Mouse (Mus musculus) neural tube, embryonic 15.5 days (tissue): ENCODE measurements at regions not wholly inside any gene's neighbourhood (a gene's known extent, or its start where the extent isn't known, plus 50 kb on each side); places are given as distances from the start of the nearest gene placed in this dataset.

Source experiments
- ATAC-seq: fragments of 200-750 bp; cut with Nextera tagmentation; 2 replicates; pipeline ENCODE4 v1.8.0; 2017; ENCODE audit warnings: mild to moderate bottlenecking, moderate TSS enrichment, moderate library complexity; ENCODE audit not compliant: low FRiP score
- H3K27ac ChIP-seq: fragments of 300-500 bp; sonication (generic); replicated peaks from 2 replicates; pipeline ENCODE4 v1.5.1; 2015; ENCODE audit warnings: mild to moderate bottlenecking, inconsistent platforms
- H3K27me3 ChIP-seq: fragments of 300-500 bp; sonication (generic); replicated peaks from 2 replicates; pipeline ENCODE4 v1.6.1; 2015; ENCODE audit warnings: inconsistent platforms
- H3K36me3 ChIP-seq: fragments of 300-500 bp; sonication (generic); 2 replicates; pipeline ENCODE4 v1.6.1; 2015; ENCODE audit warnings: inconsistent platforms
- H3K4me1 ChIP-seq: fragments of 300-500 bp; sonication (generic); 2 replicates; pipeline ENCODE4 v1.6.1; 2015; ENCODE audit warnings: inconsistent platforms
- H3K4me2 ChIP-seq: fragments of 300-500 bp; sonication (generic); 2 replicates; pipeline ENCODE4 v1.6.1; 2015; ENCODE audit warnings: inconsistent platforms, mild to moderate bottlenecking, moderate library complexity
- H3K4me3 ChIP-seq: fragments of 300-500 bp; sonication (generic); replicated peaks from 2 replicates; pipeline ENCODE4 v1.5.1; 2015; ENCODE audit warnings: mild to moderate bottlenecking, inconsistent platforms
- H3K9ac ChIP-seq: fragments of 300-500 bp; sonication (generic); replicated peaks from 2 replicates; pipeline ENCODE4 v1.6.1; 2015; ENCODE audit warnings: mild to moderate bottlenecking, inconsistent platforms
- H3K9me3 ChIP-seq: fragments of 300-500 bp; sonication (generic); replicated peaks from 2 replicates; pipeline ENCODE4 v1.6.1; 2016; ENCODE audit warnings: inconsistent platforms
- WGBS: fragments of 180-500 bp; shearing (Covaris S2); methylation state at CpG from one replicate; pipeline ENCODE4 v1.1.7; 2015; ENCODE audit warnings: mixed read lengths; 5-methylcytosine and 5-hydroxymethylcytosine counted together

DNA sequence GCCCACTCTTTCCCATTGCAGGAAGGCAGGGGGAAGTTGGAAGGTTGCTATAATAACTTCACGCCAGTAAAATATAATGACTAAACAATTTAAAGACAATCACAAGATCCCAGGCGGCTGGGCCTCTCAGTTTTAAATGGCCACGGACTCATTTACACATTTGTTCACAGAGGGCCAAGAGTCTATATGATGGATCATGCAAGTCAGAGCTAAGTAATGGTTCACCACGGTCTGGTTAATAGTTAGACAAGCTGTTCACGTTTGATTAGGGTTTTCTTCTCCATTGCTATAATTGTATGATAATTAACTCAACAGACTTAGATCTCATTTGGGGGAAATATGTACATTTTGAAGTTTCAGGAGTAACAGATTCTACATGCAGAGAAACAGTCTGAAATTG is 170.0 kb downstream of the Ppargc1a start:
- H3K27ac ChIP-seq, result no peak overlapping the region
- no peak overlapping the region for H3K4me2 ChIP-seq
- ATAC-seq, result no peak
- WGBS, result 68% methylated on average over 5 of the region's 5 CpGs
- H3K36me3 ChIP-seq, result no peaks in the 10 kb centered on the region
- H3K27me3 ChIP-seq, result no peaks in the 10 kb centered on the region
- H3K9me3 ChIP-seq, result no peaks in the 10 kb centered on the region
- H3K4me1 ChIP-seq, result no peaks in the 10 kb centered on the region
- no peak overlapping the region for H3K9ac ChIP-seq
- no peak overlapping the region for H3K4me3 ChIP-seq

DNA sequence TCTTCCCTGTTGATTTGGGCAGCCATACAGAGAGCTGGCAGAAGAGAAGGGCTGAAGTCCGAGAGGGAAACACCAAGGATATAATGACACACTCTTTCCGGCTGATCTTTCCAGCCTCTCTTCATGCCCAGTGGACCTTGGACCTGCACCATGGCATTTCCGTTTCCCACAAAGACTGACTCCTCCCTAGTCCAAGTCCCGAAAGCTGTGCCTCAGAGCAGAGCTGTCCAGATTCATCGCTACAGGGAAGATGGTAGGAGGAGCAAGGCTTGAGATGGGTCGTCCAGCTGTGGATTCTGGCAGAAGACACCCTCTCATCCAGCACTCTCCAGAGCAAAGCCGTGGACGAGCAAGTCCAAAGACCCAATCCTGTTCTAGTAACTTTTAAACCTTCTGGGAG is 176.2 kb downstream of the Ppargc1a start:
- Histone ChIP-seq H3K9me3 (no peaks in the 10 kb centered on the region), H3K4me1 (no peaks in the 10 kb centered on the region), H3K27me3 (no peaks in the 10 kb centered on the region), H3K4me2 (no peak overlapping the region), H3K9ac (no peak overlapping the region), H3K27ac (no peak overlapping the region), H3K36me3 (no peaks in the 10 kb centered on the region), H3K4me3 (no peak overlapping the region)
- WGBS, result 88% methylated on average over 8 of the region's 8 CpGs
- no peak for ATAC-seq

DNA sequence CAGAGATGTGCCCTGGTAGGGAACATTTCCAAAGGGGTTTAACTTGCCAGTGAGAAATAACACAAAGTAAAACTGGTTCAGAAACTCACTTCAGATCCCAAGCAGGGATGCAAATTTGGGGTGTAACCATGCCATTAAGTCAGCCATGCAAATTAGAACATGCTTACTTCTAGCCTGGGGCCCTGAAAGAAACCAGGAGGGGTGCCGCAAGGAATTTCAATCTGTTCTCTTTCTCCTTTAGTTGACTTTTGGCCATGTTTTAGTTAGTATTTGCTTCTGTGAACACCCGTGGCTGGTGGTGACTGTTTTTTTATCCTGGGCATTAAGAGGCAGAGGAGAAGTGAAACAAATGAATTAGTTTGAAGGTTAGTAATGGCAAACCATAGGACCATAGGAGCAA is 179.8 kb downstream of the Ppargc1a start:
- no peak overlapping the region for H3K4me3 ChIP-seq
- 54% methylated on average over 2 of the region's 2 CpGs for WGBS
- H3K9me3 ChIP-seq, result no peaks in the 10 kb centered on the region
- H3K4me1 ChIP-seq, result no peaks in the 10 kb centered on the region
- no peaks in the 10 kb centered on the region for H3K36me3 ChIP-seq
- no peak overlapping the region for H3K27ac ChIP-seq
- H3K9ac ChIP-seq, result no peak overlapping the region
- no peaks in the 10 kb centered on the region for H3K27me3 ChIP-seq
- no peak for ATAC-seq
- no peak overlapping the region for H3K4me2 ChIP-seq

DNA sequence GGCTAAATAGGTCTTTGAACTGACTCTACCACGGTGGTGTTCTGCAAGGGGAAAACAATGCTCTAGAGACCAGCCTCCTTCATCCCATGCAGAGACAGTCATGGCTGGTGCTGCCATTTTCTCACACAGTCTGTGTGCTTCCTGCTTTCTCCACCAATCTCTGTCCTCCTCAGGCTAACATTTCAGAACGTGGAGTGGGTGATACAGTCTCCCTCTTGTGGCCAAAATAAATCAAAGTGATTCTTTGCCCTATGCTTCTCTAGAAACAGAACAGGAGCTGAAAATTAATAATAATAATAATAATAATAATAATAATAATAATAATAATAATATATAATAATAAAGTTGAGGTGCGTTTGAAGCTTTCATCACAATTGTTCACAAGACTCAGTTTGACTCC is 181.1 kb downstream of the Ppargc1a start:
- no peak for ATAC-seq

DNA sequence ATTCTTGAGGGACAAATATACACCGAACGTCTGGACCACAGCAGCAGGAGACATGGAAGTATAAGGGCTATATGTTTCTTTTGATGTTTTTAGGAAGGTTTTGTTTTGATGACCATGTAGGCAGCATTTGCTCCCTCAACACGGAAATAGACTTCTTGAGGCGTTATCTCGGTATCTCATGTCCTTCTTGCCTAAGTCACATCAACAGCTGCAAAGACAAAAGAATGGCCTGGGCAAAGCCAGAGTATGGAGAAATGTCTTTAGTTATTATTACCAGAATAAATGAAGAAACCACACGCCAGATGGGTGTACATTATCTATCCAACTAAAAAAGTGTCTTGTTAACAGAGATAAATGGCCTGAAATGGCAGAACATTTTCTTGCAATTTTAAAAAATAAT is 183.2 kb downstream of the Ppargc1a start:
- no peaks in the 10 kb centered on the region for H3K4me1 ChIP-seq
- H3K27ac ChIP-seq, result no peak overlapping the region
- ATAC-seq, result no peak
- no peaks in the 10 kb centered on the region for H3K27me3 ChIP-seq
- H3K9ac ChIP-seq, result no peak overlapping the region
- H3K4me2 ChIP-seq, result no peak overlapping the region
- no peaks in the 10 kb centered on the region for H3K36me3 ChIP-seq
- H3K9me3 ChIP-seq, result no peaks in the 10 kb centered on the region
- H3K4me3 ChIP-seq, result no peak overlapping the region
- 93% methylated on average over 6 of the region's 6 CpGs for WGBS

More for the DNA sequence above, 181.1 kb downstream of the Ppargc1a start:
- no peak overlapping the region for H3K27ac ChIP-seq
- no peak overlapping the region for H3K9ac ChIP-seq
- H3K27me3 ChIP-seq, result no peaks in the 10 kb centered on the region
- H3K4me3 ChIP-seq, result no peak overlapping the region
- no peaks in the 10 kb centered on the region for H3K36me3 ChIP-seq
- no peaks in the 10 kb centered on the region for H3K4me1 ChIP-seq
- no peaks in the 10 kb centered on the region for H3K9me3 ChIP-seq
- H3K4me2 ChIP-seq, result no peak overlapping the region
- 83% methylated on average over 3 of the region's 3 CpGs for WGBS

DNA sequence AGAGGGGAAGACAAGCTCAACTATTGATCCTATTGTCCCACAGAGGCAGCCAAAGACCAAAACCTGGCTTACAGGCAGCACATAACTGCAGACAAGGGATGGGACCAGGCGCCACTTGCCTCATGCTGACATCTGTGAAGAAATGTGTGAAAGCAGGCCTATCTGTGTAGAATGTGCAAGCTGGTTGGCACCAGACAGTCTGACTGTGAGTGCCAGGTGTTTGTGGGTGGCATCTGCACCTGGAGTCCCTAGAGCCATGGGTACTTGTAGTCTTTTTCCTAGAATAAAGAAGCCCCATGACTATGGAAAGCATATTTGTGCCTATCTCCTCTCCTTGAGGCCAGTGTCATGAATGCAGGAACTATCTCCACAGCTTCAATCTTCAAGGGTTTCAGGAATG is 208.4 kb downstream of the Ppargc1a start:
- 97% methylated on average over 1 of the region's 1 CpGs for WGBS
- Histone ChIP-seq H3K4me3 (no peak overlapping the region), H3K9me3 (no peaks in the 10 kb centered on the region), H3K27me3 (no peaks in the 10 kb centered on the region), H3K9ac (no peak overlapping the region), H3K27ac (no peak overlapping the region), H3K36me3 (no peaks in the 10 kb centered on the region), H3K4me1 (peaks cover 4% of the 10 kb centered on the region; the same call in 1 of the 2 replicates), H3K4me2 (no peak overlapping the region)
- no peak for ATAC-seq

DNA sequence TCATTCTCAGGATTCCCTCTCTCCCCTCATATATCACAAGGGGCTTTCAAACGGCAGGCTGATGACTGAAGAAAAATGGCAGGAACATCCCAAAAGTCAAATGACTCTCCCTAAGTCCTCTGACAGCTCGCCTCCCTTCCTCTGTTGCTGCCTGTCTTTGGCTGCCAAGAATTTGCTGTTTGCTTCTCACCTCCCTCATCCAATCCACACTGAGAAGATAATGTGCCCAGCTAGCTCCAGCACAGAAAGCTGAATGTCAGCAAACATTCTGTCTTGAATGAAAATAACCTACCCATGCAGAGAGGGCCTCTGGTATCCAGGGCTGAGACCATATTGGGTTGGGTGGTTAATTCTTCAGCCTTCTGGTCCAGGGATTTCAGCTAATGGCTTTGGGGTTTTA is 219.3 kb downstream of the Ppargc1a start:
- no peaks in the 10 kb centered on the region for H3K36me3 ChIP-seq
- no peaks in the 10 kb centered on the region for H3K9me3 ChIP-seq
- H3K27ac ChIP-seq, result no peak overlapping the region
- no peaks in the 10 kb centered on the region for H3K27me3 ChIP-seq
- no peak overlapping the region for H3K4me2 ChIP-seq
- no peaks in the 10 kb centered on the region for H3K4me1 ChIP-seq
- no peak for ATAC-seq
- no peak overlapping the region for H3K9ac ChIP-seq
- H3K4me3 ChIP-seq, result no peak overlapping the region
- WGBS, result 44% methylated on average over 2 of the region's 2 CpGs

DNA sequence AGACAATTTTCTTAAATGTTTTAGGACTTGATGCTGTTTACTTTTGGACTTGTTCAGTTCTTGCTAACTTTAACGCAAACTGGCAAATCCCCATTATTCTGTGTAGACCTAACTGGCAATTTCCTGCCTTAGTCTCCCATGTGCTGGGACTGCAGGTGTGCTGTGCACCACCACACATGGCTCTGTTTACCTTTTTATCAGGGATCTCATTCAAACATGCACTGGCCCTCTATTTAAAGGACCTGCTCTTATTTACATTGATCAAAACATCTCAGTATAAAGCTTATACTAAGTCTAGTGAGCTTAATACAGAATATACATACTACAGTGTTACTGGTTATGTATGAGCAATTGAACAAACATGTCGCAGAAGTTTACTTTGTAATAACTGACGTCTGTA is 238.4 kb downstream of the Ppargc1a start:
- WGBS, result 96% methylated on average over 3 of the region's 3 CpGs
- H3K36me3 ChIP-seq, result no peaks in the 10 kb centered on the region
- no peak for ATAC-seq
- no peak overlapping the region for H3K4me2 ChIP-seq
- no peaks in the 10 kb centered on the region for H3K4me1 ChIP-seq
- H3K4me3 ChIP-seq, result no peak overlapping the region
- no peaks in the 10 kb centered on the region for H3K9me3 ChIP-seq
- H3K27ac ChIP-seq, result no peak overlapping the region
- H3K9ac ChIP-seq, result no peak overlapping the region
- H3K27me3 ChIP-seq, result no peaks in the 10 kb centered on the region

DNA sequence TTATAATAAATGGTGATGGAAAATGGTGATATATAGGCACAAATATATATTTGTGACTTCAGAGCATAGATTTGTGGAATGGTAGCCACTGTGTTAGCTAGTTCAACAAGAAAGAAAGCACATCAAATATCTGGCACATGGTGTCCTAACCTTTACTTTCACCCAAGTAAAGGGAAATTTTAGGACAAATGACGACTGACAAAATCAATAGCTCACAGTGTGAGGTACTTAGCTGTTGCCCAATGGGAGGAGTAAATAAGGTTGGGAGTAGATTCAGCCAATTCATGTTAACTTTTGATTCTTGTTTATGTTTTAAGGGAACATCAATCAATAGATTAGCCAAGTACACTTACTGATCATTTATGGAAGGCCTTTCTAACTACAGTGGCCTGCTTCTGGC is 278.3 kb downstream of the Ppargc1a start:
- no peaks in the 10 kb centered on the region for H3K27me3 ChIP-seq
- no peaks in the 10 kb centered on the region for H3K9me3 ChIP-seq
- H3K27ac ChIP-seq, result no peak overlapping the region
- no peak overlapping the region for H3K9ac ChIP-seq
- no peaks in the 10 kb centered on the region for H3K36me3 ChIP-seq
- no peak overlapping the region for H3K4me2 ChIP-seq
- H3K4me1 ChIP-seq, result no peaks in the 10 kb centered on the region
- ATAC-seq, result no peak
- WGBS, result 77% methylated on average over 1 of the region's 1 CpGs
- no peak overlapping the region for H3K4me3 ChIP-seq

DNA sequence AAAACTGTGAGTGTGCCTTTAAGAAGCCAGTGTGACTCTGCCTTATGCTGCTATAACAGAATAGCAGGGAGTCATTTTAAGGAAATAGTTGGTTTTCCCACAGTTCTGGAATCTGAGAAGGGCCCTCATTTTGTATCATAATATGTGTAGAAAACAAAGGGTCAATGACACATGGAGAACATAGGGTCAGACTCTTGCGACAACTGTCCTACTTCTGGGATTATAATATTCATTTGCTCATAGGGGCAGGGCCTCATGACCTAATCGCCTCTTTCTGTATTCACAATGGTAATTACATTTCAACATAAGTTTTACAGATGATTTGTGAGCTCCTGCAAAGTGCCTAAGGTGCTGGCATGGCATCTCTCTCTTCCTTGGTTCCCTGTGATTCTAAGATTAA is 279.3 kb downstream of the Ppargc1a start:
- no peaks in the 10 kb centered on the region for H3K4me1 ChIP-seq
- ATAC-seq, result no peak
- no peaks in the 10 kb centered on the region for H3K36me3 ChIP-seq
- H3K4me2 ChIP-seq, result no peak overlapping the region
- 90% methylated on average over 2 of the region's 2 CpGs for WGBS
- no peaks in the 10 kb centered on the region for H3K27me3 ChIP-seq
- H3K9ac ChIP-seq, result no peak overlapping the region
- no peak overlapping the region for H3K4me3 ChIP-seq
- H3K9me3 ChIP-seq, result no peaks in the 10 kb centered on the region
- H3K27ac ChIP-seq, result no peak overlapping the region

DNA sequence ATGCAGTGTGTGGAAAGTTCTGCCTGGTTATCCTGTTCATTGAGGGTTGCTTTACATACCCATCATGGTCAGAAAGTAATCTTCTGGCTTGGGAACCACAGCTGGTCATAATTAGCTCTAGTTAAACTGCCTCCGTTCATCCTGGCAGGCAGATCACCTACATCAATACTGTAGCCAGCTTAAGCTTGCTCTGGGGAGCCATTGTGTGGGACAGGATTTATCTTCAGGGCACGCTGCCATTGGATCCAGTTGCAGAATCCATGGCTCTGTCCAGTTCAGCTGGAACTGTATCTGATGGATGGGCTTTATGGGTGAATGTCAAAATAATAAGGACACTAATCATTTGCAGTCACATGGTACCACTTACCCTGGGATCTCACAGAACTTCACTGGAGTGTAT is 326.4 kb downstream of the Ppargc1a start:
- Histone ChIP-seq H3K4me3 (no peak overlapping the region), H3K27ac (no peak overlapping the region), H3K4me1 (no peaks in the 10 kb centered on the region), H3K4me2 (no peak overlapping the region), H3K36me3 (no peaks in the 10 kb centered on the region), H3K27me3 (no peaks in the 10 kb centered on the region), H3K9ac (no peak overlapping the region), H3K9me3 (no peaks in the 10 kb centered on the region)
- 45% methylated on average over 2 of the region's 2 CpGs for WGBS
- no peak for ATAC-seq

DNA sequence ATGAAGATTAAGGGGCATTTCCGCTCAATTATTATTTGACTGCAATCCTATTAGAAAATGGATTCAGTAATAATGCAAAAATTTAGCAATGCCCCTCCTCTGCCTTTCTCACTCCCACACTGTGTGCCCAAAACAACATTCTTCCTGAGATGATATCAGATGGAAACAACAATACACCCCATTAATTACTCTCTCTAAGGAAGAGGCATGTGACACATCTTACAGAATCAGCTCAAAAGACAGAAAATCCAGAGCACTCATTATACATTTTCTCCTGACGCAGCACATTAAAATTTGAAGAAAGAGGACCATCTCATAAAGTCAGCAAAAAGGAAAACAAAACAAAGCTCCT is 333.5 kb downstream of the Ppargc1a start:
- Histone ChIP-seq H3K4me2 (no peak overlapping the region), H3K9me3 (no peaks in the 10 kb centered on the region), H3K27ac (no peak overlapping the region), H3K9ac (no peak overlapping the region), H3K4me3 (no peak overlapping the region), H3K36me3 (no peaks in the 10 kb centered on the region), H3K27me3 (no peaks in the 10 kb centered on the region), H3K4me1 (no peaks in the 10 kb centered on the region)
- 85% methylated on average over 2 of the region's 2 CpGs for WGBS
- ATAC-seq, result no peak

DNA sequence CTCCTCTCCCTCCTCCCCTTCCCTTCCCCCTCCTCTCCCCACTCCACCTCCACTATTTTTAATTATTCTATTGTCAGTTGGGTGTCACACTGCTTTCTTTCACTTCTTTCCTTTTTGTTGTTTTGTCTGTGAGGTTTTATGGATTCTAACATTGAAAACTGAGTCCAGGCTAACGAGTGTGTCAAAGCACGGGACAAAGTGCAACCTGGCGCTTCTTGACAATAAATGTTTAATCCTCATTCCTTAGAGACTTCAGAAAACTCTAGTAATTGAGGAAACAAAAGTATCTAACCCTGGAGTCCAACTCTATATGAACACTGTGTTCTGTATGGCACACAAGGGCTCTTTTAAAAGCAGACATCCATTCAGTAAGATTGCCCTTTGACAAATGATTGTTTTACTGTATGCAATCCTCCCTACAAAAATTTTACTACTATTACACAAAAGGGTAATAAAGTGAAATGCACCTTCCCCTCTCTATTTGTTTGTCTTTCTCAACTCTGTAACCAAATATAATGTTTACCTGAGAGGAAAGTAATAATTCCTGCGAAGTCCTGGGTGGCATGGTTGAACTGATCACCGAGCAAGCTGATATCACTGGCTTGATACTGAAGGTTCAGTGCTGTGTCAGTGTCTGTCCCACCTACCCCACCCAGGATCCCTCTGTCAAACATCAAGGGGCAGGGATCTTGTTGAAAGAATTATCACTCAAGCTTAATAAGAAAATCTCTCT is 334.1 kb downstream of the Ppargc1a start:
- H3K27me3 ChIP-seq, result no peaks in the 10 kb centered on the region
- no peak for ATAC-seq

More for the DNA sequence above, 334.1 kb downstream of the Ppargc1a start:
- Histone ChIP-seq H3K9ac (no peak overlapping the region), H3K36me3 (no peaks in the 10 kb centered on the region), H3K4me2 (no peak overlapping the region), H3K4me3 (no peak overlapping the region), H3K9me3 (no peaks in the 10 kb centered on the region), H3K27ac (no peak overlapping the region), H3K4me1 (no peaks in the 10 kb centered on the region)
- 36% methylated on average over 5 of the region's 5 CpGs for WGBS
